Mouse (Mus musculus) thymus, adult 2 months (tissue): Measurements from ENCODE around the gene Rbfox3. TPM values are rescaled to one million over a fixed set of nuclear protein-coding genes. Genes with fewer than 3 reads are reported as not detected.

Experiments used
- DNase-seq: peaks from one replicate; pipeline ENCODE4 v3.0.0; 2021
- H3K27ac ChIP-seq: fragments of 200-500 bp; 2 replicates; pipeline ENCODE4 v1.5.1; 2012; ENCODE audit warnings: low read length, control low read depth; ENCODE audit not compliant: control insufficient read depth, insufficient read depth
- H3K27me3 ChIP-seq: fragments of 200-500 bp; 2 replicates; pipeline ENCODE4 v1.6.1; 2012; ENCODE audit warnings: mild to moderate bottlenecking, low read length, moderate library complexity, mixed read lengths; ENCODE audit not compliant: control insufficient read depth, insufficient read depth
- H3K36me3 ChIP-seq: fragments of 200-500 bp; 2 replicates; pipeline ENCODE4 v1.6.1; 2012; ENCODE audit warnings: mild to moderate bottlenecking, low read length, moderate library complexity; ENCODE audit not compliant: control insufficient read depth, insufficient read depth
- H3K4me1 ChIP-seq: fragments of 200-500 bp; replicated peaks from 2 replicates; pipeline ENCODE4 v1.6.1; 2012; ENCODE audit warnings: low read length; ENCODE audit not compliant: control insufficient read depth, insufficient read depth
- H3K4me3 ChIP-seq: fragments of 200-500 bp; 2 replicates; pipeline ENCODE4 v1.5.1; 2012; ENCODE audit warnings: mild to moderate bottlenecking, low read length, control low read depth, moderate library complexity; ENCODE audit not compliant: control insufficient read depth, insufficient read depth
- CTCF ChIP-seq: fragments of 200-500 bp; IDR thresholded peaks from 2 replicates; pipeline ENCODE4 v1.5.1; 2012; ENCODE audit warnings: mild to moderate bottlenecking, control low read depth, low read length, moderate library complexity, borderline replicate concordance; ENCODE audit not compliant: control insufficient read depth, poor library complexity, insufficient read depth; ENCODE audit errors: extremely low read depth
- POLR2A ChIP-seq: fragments of 200-500 bp; IDR thresholded peaks from 2 replicates; pipeline ENCODE4 v1.6.1; 2012; ENCODE audit warnings: mild to moderate bottlenecking, low read length, control low read depth, moderate library complexity; ENCODE audit not compliant: control insufficient read depth, poor library complexity, insufficient read depth; ENCODE audit errors: extremely low read depth
- WGBS: fragments of 180-500 bp; shearing (Covaris S2); methylation state at CpG from one replicate; pipeline ENCODE4 v1.1.7; 2018; 5-methylcytosine and 5-hydroxymethylcytosine counted together
- polyA plus RNA-seq: library from polyadenylated mRNA; depleted of rRNA; stranded (reverse); fragments of >200 nt; gene quantifications from 2 replicates; pipeline ENCODE4 v1.2.3, GENCODE M21; 2012

The Rbfox3 gene
- polyA plus RNA-seq, 1 experiment = 0.50 TPM

GRCm38 (mm10) chr11:118548242-118548641 lies 363.2 kb downstream of the Rbfox3 start:
- DNase-seq = no peak
- WGBS = 79% methylated on average over 9 of the region's 9 CpGs
- no peak overlapping the region for H3K27ac ChIP-seq
- H3K4me1 ChIP-seq = peaks cover 7% of the 10 kb centered on the region
- no peak overlapping the region for H3K4me3 ChIP-seq
- no peak for TF ChIP-seq CTCF
- TF ChIP-seq POLR2A = no peak
- H3K36me3 ChIP-seq = no peaks in the 10 kb centered on the region
- no peaks in the 10 kb centered on the region for H3K27me3 ChIP-seq

- Histone ChIP-seq H3K4me1 (peaks cover under 1% of the 10 kb centered on the region), H3K36me3 (no peaks in the 10 kb centered on the region), H3K4me3 (no peak overlapping the region), H3K27ac (no peak overlapping the region), H3K27me3 (no peaks in the 10 kb centered on the region)
- WGBS = 78% methylated on average over 8 of the region's 8 CpGs
- DNase-seq = no peak
- TF ChIP-seq CTCF (no peak), POLR2A (no peak)
Measured at GRCm38 (mm10) chr11:118546269-118546668, 365.1 kb downstream of the Rbfox3 start.

GRCm38 (mm10) chr11:118545690-118546089 lies 365.7 kb downstream of the Rbfox3 start:
- H3K27ac ChIP-seq = no peak overlapping the region
- DNase-seq = no peak
- no peaks in the 10 kb centered on the region; the same call in 1 of the 2 replicates for H3K4me1 ChIP-seq
- H3K27me3 ChIP-seq = no peaks in the 10 kb centered on the region
- TF ChIP-seq CTCF = no peak
- TF ChIP-seq POLR2A = no peak
- 32% methylated on average over 4 of the region's 4 CpGs for WGBS
- no peak overlapping the region for H3K4me3 ChIP-seq
- no peaks in the 10 kb centered on the region for H3K36me3 ChIP-seq

DNA sequence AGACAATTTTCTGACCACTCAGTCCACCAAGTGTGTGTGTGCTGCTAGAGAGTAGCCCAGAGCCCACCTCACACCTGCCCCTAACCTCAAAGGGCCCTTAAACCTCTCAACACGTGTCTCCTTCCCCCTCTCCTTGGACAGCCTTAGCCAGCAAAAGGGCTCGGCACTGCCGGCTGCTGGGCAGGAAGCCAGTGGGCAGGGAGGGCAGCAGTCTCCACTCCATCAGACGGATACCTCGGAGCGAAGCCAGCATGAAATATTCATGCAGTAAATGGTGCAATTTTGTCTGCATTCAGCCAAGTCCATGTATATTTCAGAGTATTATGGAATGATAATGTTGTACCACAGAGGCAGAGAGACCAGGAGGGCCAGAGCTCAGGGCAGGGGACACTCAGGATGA lies 366.8 kb downstream of the Rbfox3 start:
- DNase-seq = no peak
- Histone ChIP-seq H3K27me3 (no peaks in the 10 kb centered on the region), H3K4me3 (no peak overlapping the region), H3K4me1 (no peaks in the 10 kb centered on the region), H3K27ac (no peak overlapping the region), H3K36me3 (no peaks in the 10 kb centered on the region)
- TF ChIP-seq CTCF = no peak
- no peak for TF ChIP-seq POLR2A
- 70% methylated on average over 6 of the region's 6 CpGs for WGBS

GRCm38 (mm10) chr11:118542906-118543305 lies 368.5 kb downstream of the Rbfox3 start:
- TF ChIP-seq POLR2A = no peak
- Histone ChIP-seq H3K27ac (no peak overlapping the region), H3K36me3 (no peaks in the 10 kb centered on the region), H3K27me3 (no peaks in the 10 kb centered on the region), H3K4me3 (no peak overlapping the region), H3K4me1 (no peaks in the 10 kb centered on the region)
- WGBS = 78% methylated on average over 7 of the region's 7 CpGs
- no peak for DNase-seq

GRCm38 (mm10) chr11:118540411-118541026 lies 370.9 kb downstream of the Rbfox3 start:
- H3K36me3 ChIP-seq = no peaks in the 10 kb centered on the region
- no peak overlapping the region for H3K4me3 ChIP-seq
- H3K4me1 ChIP-seq = no peaks in the 10 kb centered on the region
- TF ChIP-seq CTCF = no peak
- TF ChIP-seq POLR2A = no peak
- H3K27me3 ChIP-seq = no peaks in the 10 kb centered on the region
- DNase-seq = no peak
- H3K27ac ChIP-seq = no peak overlapping the region
- WGBS = 68% methylated on average over 12 of the region's 12 CpGs

DNA sequence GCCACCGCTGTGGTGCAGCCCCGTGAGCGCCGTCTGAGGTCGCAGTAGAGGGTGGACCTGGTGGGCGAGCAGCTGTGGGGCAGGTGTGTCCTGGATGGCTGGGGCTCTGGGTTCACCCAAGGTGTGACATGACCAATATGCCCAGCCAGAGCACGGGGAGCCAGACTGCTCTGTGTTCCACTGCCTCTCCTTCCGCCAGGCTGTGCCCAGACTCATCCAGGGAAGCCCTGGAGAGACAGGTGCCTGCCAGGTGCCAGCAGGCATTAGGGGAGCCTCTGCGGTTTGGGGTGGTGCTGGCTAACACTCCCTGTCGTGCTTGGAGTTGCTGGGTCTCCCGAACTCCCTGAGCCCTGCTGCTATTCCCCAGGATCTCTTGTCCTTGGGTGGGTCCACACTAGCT lies 373.4 kb downstream of the Rbfox3 start:
- no peak overlapping the region for H3K27ac ChIP-seq
- H3K4me3 ChIP-seq = no peak overlapping the region
- TF ChIP-seq CTCF (no peak), POLR2A (no peak)
- no peaks in the 10 kb centered on the region for H3K27me3 ChIP-seq
- H3K36me3 ChIP-seq = no peaks in the 10 kb centered on the region
- 83% methylated on average over 11 of the region's 11 CpGs for WGBS
- no peaks in the 10 kb centered on the region for H3K4me1 ChIP-seq
- no peak for DNase-seq
